Mouse (Mus musculus) testis, adult 2 months (tissue): ENCODE measurements around the gene Got1.

Experiments
- CTCF ChIP-seq: fragments of 200-500 bp; IDR thresholded peaks from 2 replicates; pipeline ENCODE4 v1.5.1; 2012; ENCODE audit warnings: low read depth, mild to moderate bottlenecking, inconsistent platforms, low read length, moderate library complexity; ENCODE audit not compliant: control insufficient read depth, insufficient read depth, insufficient replicate concordance
- POLR2A ChIP-seq: fragments of 200-500 bp; IDR thresholded peaks from 2 replicates; pipeline ENCODE4 v1.6.1; 2012; ENCODE audit warnings: low read depth, mild to moderate bottlenecking, inconsistent platforms, low read length, moderate library complexity; ENCODE audit not compliant: control insufficient read depth

DNA sequence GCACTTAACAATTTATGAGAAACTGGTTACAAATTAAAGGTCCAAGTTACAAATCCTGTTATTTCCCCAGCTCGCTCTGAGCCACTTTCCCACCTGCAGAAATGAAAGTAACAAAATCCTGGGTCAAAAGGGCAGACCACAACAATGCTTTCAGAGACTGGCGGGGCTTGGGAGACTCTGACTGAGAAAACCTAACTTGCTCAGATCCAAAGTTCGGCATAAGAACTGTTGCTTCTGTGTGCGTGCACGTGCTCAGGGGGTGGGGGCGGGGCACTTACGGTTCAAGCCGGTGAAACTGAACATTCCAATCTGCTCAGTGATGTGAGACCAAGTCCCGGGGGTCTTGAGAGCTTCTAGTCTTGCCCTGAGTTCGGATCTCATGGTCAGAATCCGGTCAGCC, 21.8 kb downstream of the Got1 start:
- TF ChIP-seq POLR2A (peak; percentile 41; the same call in 1 of the 2 replicates), CTCF (no peak)
